Mouse (Mus musculus): ENCODE measurements at regions not wholly inside any gene's neighbourhood (a gene's known extent, or its start where the extent isn't known, plus 50 kb on each side); places are given as distances from the start of the nearest gene placed in this dataset.

- Histone ChIP-seq H3K4me3 (replicated peaks) (no peak overlapping the region), H3K9ac (replicated peaks) (no peak overlapping the region), H3K4me1 (replicated peaks) (no peaks in the 10 kb centered on the region), H3K27me3 (no peaks in the 10 kb centered on the region), H3K4me2 (no peak overlapping the region), H3K9me3 (no peaks in the 10 kb centered on the region), H3K36me3 (no peaks in the 10 kb centered on the region), H3K27ac (no peak overlapping the region)
- 93% methylated on average over 3 of the region's 3 CpGs for WGBS
- ATAC-seq (ENCODE audit: insufficient number of reproducible peaks, insufficient read depth, low FRiP score, low TSS enrichment, low read depth), result no peak
Observed at GRCm38 (mm10) chr13:35517692-35518091, 141.9 kb upstream of the Cdyl start.

- WGBS, result 87% methylated on average over 1 of the region's 1 CpGs
- Histone ChIP-seq H3K4me2 (no peak overlapping the region), H3K27ac (no peak overlapping the region), H3K27me3 (no peaks in the 10 kb centered on the region), H3K4me3 (replicated peaks) (no peak overlapping the region), H3K36me3 (no peaks in the 10 kb centered on the region), H3K4me1 (replicated peaks) (no peaks in the 10 kb centered on the region), H3K9ac (replicated peaks) (no peak overlapping the region), H3K9me3 (no peaks in the 10 kb centered on the region)
- no peak for ATAC-seq (ENCODE audit: insufficient number of reproducible peaks, insufficient read depth, low FRiP score, low TSS enrichment, low read depth)
Observed at GRCm38 (mm10) chr13:35522272-35522671, 137.4 kb upstream of the Cdyl start.

DNA sequence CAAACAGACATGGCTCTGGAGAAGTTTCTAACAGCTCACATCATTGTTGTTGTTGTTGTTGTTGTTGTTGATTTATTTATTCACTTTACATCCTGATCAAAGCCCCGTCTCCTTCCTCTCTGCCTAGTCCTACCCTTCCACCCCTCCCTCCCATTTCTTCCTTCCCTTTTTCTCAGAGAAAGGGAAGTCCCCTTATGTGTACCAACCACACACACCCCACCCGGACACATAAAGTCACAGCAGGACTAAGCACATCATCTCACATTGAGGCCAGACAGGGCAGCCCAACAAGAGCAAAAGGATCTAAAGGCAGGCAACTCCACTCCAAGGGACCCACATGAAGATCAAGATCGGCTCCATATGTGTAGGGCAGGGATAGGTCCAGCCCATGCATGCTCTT, 130.1 kb upstream of the Cdyl start:
- Histone ChIP-seq H3K4me3 (replicated peaks) (no peak overlapping the region), H3K36me3 (no peaks in the 10 kb centered on the region), H3K27ac (no peak overlapping the region), H3K4me1 (replicated peaks) (no peaks in the 10 kb centered on the region), H3K27me3 (no peaks in the 10 kb centered on the region), H3K9ac (replicated peaks) (no peak overlapping the region), H3K9me3 (no peaks in the 10 kb centered on the region), H3K4me2 (no peak overlapping the region)
- WGBS, result 85% methylated on average over 3 of the region's 3 CpGs
- no peak for ATAC-seq (ENCODE audit: insufficient number of reproducible peaks, insufficient read depth, low FRiP score, low TSS enrichment, low read depth)

GRCm38 (mm10) chr13:35537106-35537505, 122.5 kb upstream of the Cdyl start:
- Histone ChIP-seq H3K9ac (replicated peaks) (no peak overlapping the region), H3K36me3 (no peaks in the 10 kb centered on the region), H3K27me3 (no peaks in the 10 kb centered on the region), H3K4me1 (replicated peaks) (no peaks in the 10 kb centered on the region), H3K4me3 (replicated peaks) (no peak overlapping the region), H3K9me3 (no peaks in the 10 kb centered on the region), H3K4me2 (no peak overlapping the region), H3K27ac (no peak overlapping the region)
- no peak for ATAC-seq (ENCODE audit: insufficient number of reproducible peaks, insufficient read depth, low FRiP score, low TSS enrichment, low read depth)
- 76% methylated on average over 7 of the region's 7 CpGs for WGBS

DNA sequence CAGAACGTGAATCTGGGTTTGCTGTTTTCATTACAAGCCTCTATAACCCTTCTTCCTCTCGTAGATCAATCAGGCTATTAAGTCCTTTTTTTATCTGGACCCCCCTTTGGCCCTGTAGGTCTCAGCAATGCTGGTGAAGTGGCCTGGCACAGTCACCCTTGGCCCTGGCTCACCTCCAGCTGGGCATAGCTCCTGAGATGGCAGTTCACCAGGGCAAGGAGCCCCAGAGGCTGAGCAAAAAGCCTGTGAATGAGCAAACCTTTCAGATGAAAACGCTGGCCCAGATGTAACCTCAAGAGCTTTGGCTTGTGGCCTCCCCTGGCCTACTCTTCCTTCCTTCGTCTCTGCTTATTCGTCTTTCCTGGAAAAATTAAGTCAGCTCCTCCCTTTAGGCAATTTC, 121.7 kb upstream of the Cdyl start:
- ATAC-seq (ENCODE audit: insufficient number of reproducible peaks, insufficient read depth, low FRiP score, low TSS enrichment, low read depth), result no peak
- Histone ChIP-seq H3K4me3 (replicated peaks) (no peak overlapping the region), H3K4me1 (replicated peaks) (no peaks in the 10 kb centered on the region), H3K9ac (replicated peaks) (no peak overlapping the region), H3K27me3 (no peaks in the 10 kb centered on the region), H3K36me3 (no peaks in the 10 kb centered on the region), H3K9me3 (no peaks in the 10 kb centered on the region), H3K4me2 (no peak overlapping the region), H3K27ac (no peak overlapping the region)
- 73% methylated on average over 5 of the region's 5 CpGs for WGBS

GRCm38 (mm10) chr13:35540433-35540832, 119.2 kb upstream of the Cdyl start:
- Histone ChIP-seq H3K27me3 (no peaks in the 10 kb centered on the region), H3K9ac (replicated peaks) (no peak overlapping the region), H3K4me3 (replicated peaks) (no peak overlapping the region), H3K27ac (no peak overlapping the region), H3K9me3 (no peaks in the 10 kb centered on the region), H3K36me3 (no peaks in the 10 kb centered on the region), H3K4me2 (no peak overlapping the region), H3K4me1 (replicated peaks) (no peaks in the 10 kb centered on the region)
- no peak for ATAC-seq (ENCODE audit: insufficient number of reproducible peaks, insufficient read depth, low FRiP score, low TSS enrichment, low read depth)
- WGBS, result 88% methylated on average over 2 of the region's 2 CpGs

DNA sequence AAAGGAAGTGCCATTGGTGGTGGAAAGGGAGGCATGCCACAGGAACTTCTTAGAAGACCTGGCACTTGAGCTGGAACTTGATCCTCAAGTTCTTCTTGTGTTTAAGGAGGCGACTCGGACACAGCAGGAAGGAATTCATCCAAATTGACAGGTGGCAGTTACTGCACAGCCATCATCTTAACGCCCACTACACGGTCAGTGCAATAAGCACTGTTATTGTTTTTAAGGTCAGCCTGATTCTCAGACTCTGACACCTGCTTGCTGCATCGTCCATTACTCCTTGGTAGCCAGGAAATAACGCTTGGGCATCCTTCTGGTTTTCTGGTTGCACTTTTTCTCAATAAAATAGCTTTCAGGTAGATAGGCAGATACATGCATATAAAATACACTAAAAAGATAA, 118.6 kb upstream of the Cdyl start:
- Histone ChIP-seq H3K4me1 (replicated peaks) (no peaks in the 10 kb centered on the region), H3K27me3 (no peaks in the 10 kb centered on the region), H3K27ac (no peak overlapping the region), H3K9me3 (no peaks in the 10 kb centered on the region), H3K36me3 (no peaks in the 10 kb centered on the region), H3K9ac (replicated peaks) (no peak overlapping the region), H3K4me3 (replicated peaks) (no peak overlapping the region), H3K4me2 (no peak overlapping the region)
- WGBS, result 68% methylated on average over 6 of the region's 6 CpGs
- no peak for ATAC-seq (ENCODE audit: insufficient number of reproducible peaks, insufficient read depth, low FRiP score, low TSS enrichment, low read depth)

DNA sequence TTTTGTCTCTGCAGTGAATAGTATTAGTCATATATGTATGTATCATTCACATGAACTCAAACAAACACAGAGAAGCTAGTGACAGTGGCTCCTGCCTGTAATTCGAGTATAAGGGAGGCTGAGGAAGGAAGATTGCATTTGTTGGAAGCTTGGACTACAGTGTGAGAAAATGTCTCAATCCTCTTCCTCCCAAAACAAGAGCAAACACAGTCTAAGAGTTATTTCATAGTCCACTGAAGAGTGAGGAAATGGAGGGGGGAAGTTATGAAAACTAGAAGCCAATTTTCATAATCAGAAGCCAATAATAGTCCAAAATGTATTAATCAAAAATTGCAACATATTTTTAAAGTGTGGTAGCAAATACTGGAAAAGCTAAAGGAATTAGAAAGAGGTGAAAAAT, 95.6 kb upstream of the Cdyl start:
- Histone ChIP-seq H3K27ac (no peak overlapping the region), H3K4me1 (replicated peaks) (no peaks in the 10 kb centered on the region), H3K9ac (replicated peaks) (no peak overlapping the region), H3K4me2 (no peak overlapping the region), H3K27me3 (no peaks in the 10 kb centered on the region), H3K4me3 (replicated peaks) (no peak overlapping the region), H3K9me3 (no peaks in the 10 kb centered on the region), H3K36me3 (no peaks in the 10 kb centered on the region)
- ATAC-seq (ENCODE audit: insufficient number of reproducible peaks, insufficient read depth, low FRiP score, low TSS enrichment, low read depth), result no peak
- WGBS, result 51% methylated on average over 1 of the region's 1 CpGs

DNA sequence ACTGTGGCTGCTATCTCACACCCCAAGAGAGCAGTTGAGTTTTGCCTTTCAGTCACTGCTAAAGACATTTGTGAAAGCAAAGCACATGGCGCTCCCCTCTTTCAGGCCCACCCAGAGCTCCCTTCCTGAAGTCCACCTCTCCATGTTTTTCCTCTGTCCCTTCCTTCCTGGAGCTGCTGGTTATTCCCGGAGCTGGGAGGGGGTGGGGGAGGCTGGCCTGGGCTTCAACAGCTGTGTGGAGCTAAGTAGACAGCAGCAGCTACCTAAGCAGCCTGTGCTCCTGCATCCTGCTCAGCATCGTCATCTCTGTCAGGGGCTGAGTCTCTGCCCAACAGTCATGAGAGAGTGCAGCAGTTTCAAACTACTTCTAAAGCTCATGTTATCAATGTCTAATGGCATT, 78.0 kb upstream of the Cdyl start:
- 14% methylated on average over 3 of the region's 3 CpGs for WGBS
- peak; percentile 79; the same call in 1 of the 2 replicates for ATAC-seq (ENCODE audit: insufficient number of reproducible peaks, insufficient read depth, low FRiP score, low TSS enrichment, low read depth)

DNA sequence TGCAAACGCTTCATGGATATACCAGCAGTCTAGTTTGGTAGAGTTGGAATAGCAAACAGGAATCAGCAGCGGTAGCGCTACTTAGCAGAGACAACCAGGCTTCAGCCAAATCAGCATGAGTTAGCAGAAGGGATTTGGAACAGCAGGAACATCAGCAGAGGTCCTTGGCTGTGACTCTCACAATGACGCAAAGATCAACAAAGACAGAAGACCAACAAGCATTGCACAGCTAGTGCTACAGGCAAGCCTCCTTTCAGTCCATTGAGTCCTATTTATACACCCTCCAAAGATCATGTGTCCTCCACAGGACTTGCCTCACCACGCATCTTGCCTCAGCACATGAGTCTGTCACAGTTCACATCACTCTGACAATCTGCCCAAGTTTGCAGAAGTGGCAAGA, 61.6 kb upstream of the Cdyl start:
- Histone ChIP-seq H3K9me3 (no peaks in the 10 kb centered on the region), H3K27me3 (no peaks in the 10 kb centered on the region), H3K4me1 (replicated peaks) (no peaks in the 10 kb centered on the region), H3K27ac (no peak overlapping the region), H3K4me3 (replicated peaks) (no peak overlapping the region), H3K9ac (replicated peaks) (no peak overlapping the region), H3K4me2 (no peak overlapping the region), H3K36me3 (no peaks in the 10 kb centered on the region)
- ATAC-seq (ENCODE audit: insufficient number of reproducible peaks, insufficient read depth, low FRiP score, low TSS enrichment, low read depth), result no peak
- WGBS, result 93% methylated on average over 5 of the region's 5 CpGs

More for the DNA sequence above, 78.0 kb upstream of the Cdyl start:
- no peak overlapping the region for H3K27ac ChIP-seq
- H3K9me3 ChIP-seq, result no peaks in the 10 kb centered on the region
- no peaks in the 10 kb centered on the region for H3K36me3 ChIP-seq
- H3K9ac ChIP-seq (replicated peaks), result no peak overlapping the region
- H3K4me3 ChIP-seq (replicated peaks), result no peak overlapping the region
- no peak overlapping the region for H3K4me2 ChIP-seq
- H3K27me3 ChIP-seq, result no peaks in the 10 kb centered on the region
- no peaks in the 10 kb centered on the region; the same call in 1 of the 2 replicates for H3K4me1 ChIP-seq (replicated peaks)

- no peaks in the 10 kb centered on the region for H3K4me1 ChIP-seq (replicated peaks)
Observed at GRCm38 (mm10) chr13:35601560-35602135, 58.0 kb upstream of the Cdyl start.

DNA sequence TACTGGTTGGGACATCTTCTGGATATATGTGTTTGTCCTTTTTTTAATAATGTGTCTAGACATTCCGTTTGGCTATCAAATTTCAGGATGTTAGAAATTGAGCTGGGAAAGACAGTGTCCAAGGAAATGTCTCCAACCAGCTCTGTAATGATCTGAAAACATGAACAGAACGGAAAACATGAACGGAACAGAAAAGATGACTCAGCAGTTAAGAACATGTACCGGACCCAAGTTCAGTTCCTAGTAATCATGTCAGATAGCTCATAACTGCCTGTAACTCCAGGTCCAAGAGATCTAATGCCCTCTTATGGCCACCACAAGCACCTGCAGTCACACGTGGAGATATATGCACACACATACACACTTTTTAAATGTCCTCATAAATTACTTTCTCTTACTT, 56.6 kb upstream of the Cdyl start:
- H3K4me2 ChIP-seq, result no peak overlapping the region
- no peaks in the 10 kb centered on the region for H3K4me1 ChIP-seq (replicated peaks)
- 91% methylated on average over 5 of the region's 5 CpGs for WGBS
- no peaks in the 10 kb centered on the region for H3K36me3 ChIP-seq
- H3K9me3 ChIP-seq, result no peaks in the 10 kb centered on the region
- H3K27ac ChIP-seq, result no peak overlapping the region
- no peak overlapping the region for H3K4me3 ChIP-seq (replicated peaks)
- no peak overlapping the region for H3K9ac ChIP-seq (replicated peaks)
- ATAC-seq (ENCODE audit: insufficient number of reproducible peaks, insufficient read depth, low FRiP score, low TSS enrichment, low read depth), result no peak
- H3K27me3 ChIP-seq, result no peaks in the 10 kb centered on the region

More at GRCm38 (mm10) chr13:35601560-35602135, 58.0 kb upstream of the Cdyl start:
- H3K4me3 ChIP-seq (replicated peaks), result no peak overlapping the region
- no peak overlapping the region for H3K9ac ChIP-seq (replicated peaks)
- no peak overlapping the region for H3K27ac ChIP-seq
- no peak overlapping the region for H3K4me2 ChIP-seq
- 80% methylated on average over 2 of the region's 2 CpGs for WGBS
- no peaks in the 10 kb centered on the region for H3K36me3 ChIP-seq
- H3K27me3 ChIP-seq, result no peaks in the 10 kb centered on the region
- no peak for ATAC-seq (ENCODE audit: insufficient number of reproducible peaks, insufficient read depth, low FRiP score, low TSS enrichment, low read depth)
- H3K9me3 ChIP-seq, result no peaks in the 10 kb centered on the region

Measured in limb, embryonic 12.5 days (tissue).